Mouse (Mus musculus): ENCODE measurements at regions not wholly inside any gene's neighbourhood (a gene's known extent, or its start where the extent isn't known, plus 50 kb on each side); places are given as distances from the start of the nearest gene placed in this dataset.

- DNase-seq = no peak
Measured at GRCm38 (mm10) chr9:101356607-101357006, 105.0 kb upstream of the Ppp2r3a start.

GRCm38 (mm10) chr9:101348771-101349170 lies 97.2 kb upstream of the Ppp2r3a start:
- DNase-seq = no peak

GRCm38 (mm10) chr9:101342887-101343286 lies 91.3 kb upstream of the Ppp2r3a start:
- peak; percentile 2 for DNase-seq

- no peak for DNase-seq
Measured at GRCm38 (mm10) chr9:101340796-101341465, 89.3 kb upstream of the Ppp2r3a start.

- no peak for DNase-seq
Measured at GRCm38 (mm10) chr9:101329032-101329824, 77.6 kb upstream of the Ppp2r3a start.

- no peak for DNase-seq
Measured at GRCm38 (mm10) chr9:101326961-101327360, 75.4 kb upstream of the Ppp2r3a start.

- no peak for DNase-seq
Measured at GRCm38 (mm10) chr9:101314036-101314435, 62.4 kb upstream of the Ppp2r3a start.

- DNase-seq = no peak
Measured at GRCm38 (mm10) chr9:101306408-101306935, 54.9 kb upstream of the Ppp2r3a start.

- DNase-seq = no peak
Measured at GRCm38 (mm10) chr9:101305730-101306129, 54.1 kb upstream of the Ppp2r3a start.

All from adrenal gland, adult 8-10 months (tissue).